Mouse (Mus musculus) stomach, postnatal 0 days (tissue): ENCODE measurements at regions not wholly inside any gene's neighbourhood (a gene's known extent, or its start where the extent isn't known, plus 50 kb on each side); places are given as distances from the start of the nearest gene placed in this dataset.

Source experiments
- ATAC-seq: fragments of 200-750 bp; cut with Nextera tagmentation; 2 replicates; pipeline ENCODE4 v1.8.0; 2017; ENCODE audit not compliant: low FRiP score, low TSS enrichment
- DNase-seq: peaks from one replicate; pipeline ENCODE4 v3.0.0-alpha.2; 2016; ENCODE audit warnings: low spot score
- H3K27ac ChIP-seq: fragments of 300-500 bp; sonication (generic); replicated peaks from 2 replicates; pipeline ENCODE4 v1.5.1; 2014; ENCODE audit warnings: mild to moderate bottlenecking, control low read depth
- H3K27me3 ChIP-seq: fragments of 300-500 bp; sonication (generic); 2 replicates; pipeline ENCODE4 v1.6.1; 2014; ENCODE audit warnings: low read length; ENCODE audit not compliant: control insufficient read depth, insufficient read depth
- H3K36me3 ChIP-seq: fragments of 300-500 bp; sonication (generic); 2 replicates; pipeline ENCODE4 v1.6.1; 2014; ENCODE audit warnings: low read length, mixed read lengths; ENCODE audit not compliant: control insufficient read depth, insufficient read depth
- H3K4me1 ChIP-seq: fragments of 300-500 bp; sonication (generic); replicated peaks from 2 replicates; pipeline ENCODE4 v1.6.1; 2014; ENCODE audit warnings: antibody characterized with exemption; ENCODE audit not compliant: control insufficient read depth, insufficient read depth
- H3K4me2 ChIP-seq: fragments of 300-500 bp; sonication (generic); replicated peaks from 2 replicates; pipeline ENCODE4 v1.6.1; 2014; ENCODE audit warnings: low read depth, mild to moderate bottlenecking, control low read depth, moderate library complexity
- H3K4me3 ChIP-seq: fragments of 300-500 bp; sonication (generic); 2 replicates; pipeline ENCODE4 v1.5.1; 2014; ENCODE audit warnings: low read depth, low read length, control low read depth
- H3K9ac ChIP-seq: fragments of 300-500 bp; sonication (generic); 2 replicates; pipeline ENCODE4 v1.6.1; 2014; ENCODE audit warnings: mild to moderate bottlenecking, low read length, control low read depth, mixed read lengths
- H3K9me3 ChIP-seq: fragments of 300-500 bp; sonication (generic); 2 replicates; pipeline ENCODE4 v1.6.1; 2016; ENCODE audit warnings: low read length; ENCODE audit not compliant: control insufficient read depth
- CTCF ChIP-seq: IDR thresholded peaks from 2 replicates; pipeline ENCODE4 v1.5.1; 2016; ENCODE audit warnings: antibody characterized with exemption, low read depth, mild to moderate bottlenecking, moderate library complexity
- EP300 ChIP-seq: optimal IDR thresholded peaks from 2 replicates; pipeline ENCODE3; 2016; ENCODE audit warnings: antibody characterized with exemption
- WGBS: fragments of 180-500 bp; shearing (Covaris S2); extraction: QIAGEN DNeasy Blood & Tissue Kit; methylation state at CpG from one replicate; pipeline ENCODE4 v1.1.7; 2014; 5-methylcytosine and 5-hydroxymethylcytosine counted together

- Histone ChIP-seq H3K9me3 (no peaks in the 10 kb centered on the region), H3K4me2 (no peak overlapping the region), H3K27ac (no peak overlapping the region), H3K4me1 (no peaks in the 10 kb centered on the region), H3K27me3 (no peaks in the 10 kb centered on the region), H3K36me3 (no peaks in the 10 kb centered on the region), H3K9ac (no peak overlapping the region), H3K4me3 (no peak overlapping the region)
- WGBS: 93% methylated on average over 1 of the region's 1 CpGs
- TF ChIP-seq CTCF (no peak), EP300 (no peak)
- DNase-seq (no peak), ATAC-seq (no peak)
Observed at GRCm38 (mm10) chr13:26079362-26079761, 690.6 kb downstream of the Hdgfl1 start.

- H3K9ac ChIP-seq: no peak overlapping the region
- no peak for DNase-seq
- no peaks in the 10 kb centered on the region for H3K4me1 ChIP-seq
- H3K4me2 ChIP-seq: no peak overlapping the region
- H3K4me3 ChIP-seq: no peak overlapping the region
- 17% methylated on average over 2 of the region's 2 CpGs for WGBS
- no peaks in the 10 kb centered on the region for H3K27me3 ChIP-seq
- no peak for TF ChIP-seq CTCF
- no peak for TF ChIP-seq EP300
- H3K9me3 ChIP-seq: no peaks in the 10 kb centered on the region
- no peak for ATAC-seq
- no peak overlapping the region for H3K27ac ChIP-seq
- H3K36me3 ChIP-seq: no peaks in the 10 kb centered on the region
Observed at GRCm38 (mm10) chr13:26061322-26061721, 708.6 kb downstream of the Hdgfl1 start.

- Histone ChIP-seq H3K27me3 (no peaks in the 10 kb centered on the region), H3K9me3 (no peaks in the 10 kb centered on the region), H3K27ac (no peak overlapping the region), H3K9ac (no peak overlapping the region), H3K4me1 (no peaks in the 10 kb centered on the region), H3K4me2 (no peak overlapping the region), H3K36me3 (no peaks in the 10 kb centered on the region), H3K4me3 (no peak overlapping the region)
- no peak for TF ChIP-seq CTCF
- no peak for TF ChIP-seq EP300
- ATAC-seq: no peak
- DNase-seq: no peak
Observed at GRCm38 (mm10) chr13:26037699-26038098, 732.3 kb downstream of the Hdgfl1 start.

GRCm38 (mm10) chr13:26026386-26026785 is 743.6 kb downstream of the Hdgfl1 start:
- no peaks in the 10 kb centered on the region for H3K9me3 ChIP-seq
- H3K27me3 ChIP-seq: no peaks in the 10 kb centered on the region
- DNase-seq (no peak), ATAC-seq (no peak)
- H3K4me1 ChIP-seq: no peaks in the 10 kb centered on the region
- no peaks in the 10 kb centered on the region for H3K36me3 ChIP-seq
- WGBS: 20% methylated on average over 3 of the region's 3 CpGs
- no peak overlapping the region for H3K4me2 ChIP-seq
- H3K4me3 ChIP-seq: no peak overlapping the region
- no peak for TF ChIP-seq CTCF
- no peak for TF ChIP-seq EP300
- H3K9ac ChIP-seq: no peak overlapping the region
- no peak overlapping the region for H3K27ac ChIP-seq

GRCm38 (mm10) chr13:26024696-26025095 is 745.3 kb downstream of the Hdgfl1 start:
- no peaks in the 10 kb centered on the region for H3K36me3 ChIP-seq
- H3K9ac ChIP-seq: no peak overlapping the region
- no peaks in the 10 kb centered on the region for H3K27me3 ChIP-seq
- no peak overlapping the region for H3K4me2 ChIP-seq
- no peak for ATAC-seq
- DNase-seq: no peak
- H3K4me1 ChIP-seq: no peaks in the 10 kb centered on the region
- H3K4me3 ChIP-seq: no peak overlapping the region
- H3K27ac ChIP-seq: no peak overlapping the region
- no peaks in the 10 kb centered on the region for H3K9me3 ChIP-seq
- no peak for TF ChIP-seq EP300
- TF ChIP-seq CTCF: no peak

GRCm38 (mm10) chr13:26020491-26020890 is 749.5 kb downstream of the Hdgfl1 start:
- TF ChIP-seq EP300 (no peak), CTCF (no peak)
- 82% methylated on average over 2 of the region's 2 CpGs for WGBS

More at GRCm38 (mm10) chr13:26020491-26020890, 749.5 kb downstream of the Hdgfl1 start:
- H3K27ac ChIP-seq: no peak overlapping the region
- H3K27me3 ChIP-seq: no peaks in the 10 kb centered on the region
- H3K36me3 ChIP-seq: no peaks in the 10 kb centered on the region
- ATAC-seq: no peak
- H3K9me3 ChIP-seq: no peaks in the 10 kb centered on the region
- H3K4me3 ChIP-seq: no peak overlapping the region
- H3K4me2 ChIP-seq: no peak overlapping the region
- DNase-seq: no peak
- no peaks in the 10 kb centered on the region for H3K4me1 ChIP-seq
- no peak overlapping the region for H3K9ac ChIP-seq
